Mouse (Mus musculus): ENCODE measurements around the gene Il18rap. TPM values are rescaled to one million over a fixed set of nuclear protein-coding genes. Genes with fewer than 3 reads are reported as not detected.
"Not testable (repeated sequence)": the region's sequence is repeated elsewhere in the genome, so short reads cannot be mapped to it uniquely, and the experiment has no call there.

Il18rap gene
- polyA plus RNA-seq, 1 experiment from 2014 or later = 0.10 TPM

GRCm38 (mm10) chr1:40547762-40548161 lies 32.6 kb downstream of the Il18rap start:
- no peaks in the 10 kb centered on the region for H3K36me3 ChIP-seq
- H3K4me2 ChIP-seq = peak overlapping the region; percentile 30
- H3K27me3 ChIP-seq = no peaks in the 10 kb centered on the region
- peak overlapping the region; percentile 14 for H3K27ac ChIP-seq (replicated peaks)
- 32% methylated on average over 10 of the region's 10 CpGs for WGBS
- no peaks in the 10 kb centered on the region for H3K9me3 ChIP-seq
- H3K9ac ChIP-seq = no peak overlapping the region
- H3K4me1 ChIP-seq (replicated peaks) = peaks cover 21% of the 10 kb centered on the region
- no peak overlapping the region for H3K4me3 ChIP-seq
- peak; percentile 62; the same call in 1 of the 2 replicates for ATAC-seq (ENCODE audit: low read depth)

GRCm38 (mm10) chr1:40569374-40569773 lies 54.2 kb downstream of the Il18rap start:
- H3K27me3 ChIP-seq = no peaks in the 10 kb centered on the region
- H3K4me2 ChIP-seq = no peak overlapping the region
- 85% methylated on average over 4 of the region's 4 CpGs for WGBS
- no peak overlapping the region for H3K9ac ChIP-seq
- H3K36me3 ChIP-seq = no peaks in the 10 kb centered on the region
- ATAC-seq (ENCODE audit: low read depth) = no peak
- no peaks in the 10 kb centered on the region for H3K9me3 ChIP-seq
- no peak overlapping the region for H3K4me3 ChIP-seq
- no peaks in the 10 kb centered on the region for H3K4me1 ChIP-seq (replicated peaks)
- no peak overlapping the region for H3K27ac ChIP-seq (replicated peaks)

- H3K4me3 ChIP-seq = no peak within 1 kb of the TSS
These were observed 64.6 kb downstream of the Il18rap start, which contains the start of gene Slc9a4 for GRCm38 (mm10) chr1:40579784-40580183. TSS of gene Slc9a4 (plus strand) at chr1:40580081.

GRCm38 (mm10) chr1:40580269-40580668 lies 65.1 kb downstream of the Il18rap start:
- Histone ChIP-seq H3K4me1 (replicated peaks) (no peaks in the 10 kb centered on the region), H3K4me2 (peak overlapping the region; percentile 6; the same call in 1 of the 2 replicates), H3K36me3 (no peaks in the 10 kb centered on the region), H3K27ac (replicated peaks) (no peak overlapping the region), H3K9me3 (no peaks in the 10 kb centered on the region), H3K9ac (no peak overlapping the region), H3K4me3 (no peak overlapping the region), H3K27me3 (peaks cover 6% of the 10 kb centered on the region)
- no peak for ATAC-seq (ENCODE audit: low read depth)
- 67% methylated on average over 14 of the region's 14 CpGs for WGBS

More at GRCm38 (mm10) chr1:40579784-40580183, 64.6 kb downstream of the Il18rap start, which contains the start of gene Slc9a4:
- Histone ChIP-seq H3K4me2 (peak within 1 kb of the TSS; percentile 6; the same call in 1 of the 2 replicates), H3K27ac (replicated peaks) (no peak within 1 kb of the TSS), H3K36me3 (no peaks in the 10 kb centered on the region), H3K27me3 (peaks cover 6% of the 10 kb centered on the region), H3K9me3 (no peaks in the 10 kb centered on the region), H3K4me1 (replicated peaks) (no peaks in the 10 kb centered on the region), H3K9ac (no peak within 1 kb of the TSS)
- 14% methylated on average over 7 of the region's 7 CpGs for WGBS
- ATAC-seq (ENCODE audit: low read depth) = no peak

GRCm38 (mm10) chr1:40586776-40587175 lies 71.6 kb downstream of the Il18rap start:
- no peak overlapping the region for H3K9ac ChIP-seq
- no peak overlapping the region for H3K4me3 ChIP-seq
- no peaks in the 10 kb centered on the region for H3K36me3 ChIP-seq
- H3K4me1 ChIP-seq (replicated peaks) = no peaks in the 10 kb centered on the region
- no peaks in the 10 kb centered on the region for H3K27me3 ChIP-seq
- H3K9me3 ChIP-seq = no peaks in the 10 kb centered on the region
- H3K27ac ChIP-seq (replicated peaks) = no peak overlapping the region
- no peak overlapping the region for H3K4me2 ChIP-seq
- WGBS = 87% methylated on average over 5 of the region's 5 CpGs
- ATAC-seq (ENCODE audit: low read depth) = no peak

GRCm38 (mm10) chr1:40590931-40591330 lies 75.8 kb downstream of the Il18rap start:
- Histone ChIP-seq H3K9me3 (no peaks in the 10 kb centered on the region), H3K4me1 (replicated peaks) (no peaks in the 10 kb centered on the region), H3K4me3 (no peak overlapping the region), H3K27me3 (no peaks in the 10 kb centered on the region), H3K9ac (no peak overlapping the region), H3K36me3 (no peaks in the 10 kb centered on the region), H3K4me2 (no peak overlapping the region), H3K27ac (replicated peaks) (no peak overlapping the region)
- no peak for ATAC-seq (ENCODE audit: low read depth)
- 90% methylated on average over 4 of the region's 4 CpGs for WGBS

- ATAC-seq (ENCODE audit: low read depth) = no peak
- no peaks in the 10 kb centered on the region for H3K27me3 ChIP-seq
- no peaks in the 10 kb centered on the region for H3K4me1 ChIP-seq (replicated peaks)
- no peaks in the 10 kb centered on the region for H3K9me3 ChIP-seq
- 69% methylated on average over 5 of the region's 5 CpGs for WGBS
- no peak overlapping the region for H3K27ac ChIP-seq (replicated peaks)
- H3K4me2 ChIP-seq = no peak overlapping the region
- H3K36me3 ChIP-seq = no peaks in the 10 kb centered on the region
- H3K4me3 ChIP-seq = no peak overlapping the region
- no peak overlapping the region for H3K9ac ChIP-seq
These were observed 82.7 kb downstream of the Il18rap start for GRCm38 (mm10) chr1:40597822-40598221.

GRCm38 (mm10) chr1:40599661-40600060 lies 84.5 kb downstream of the Il18rap start:
- WGBS = 88% methylated on average over 9 of the region's 9 CpGs
- H3K9ac ChIP-seq; H3K4me2 ChIP-seq; H3K36me3 ChIP-seq; ATAC-seq (ENCODE audit: low read depth); H3K27ac ChIP-seq (replicated peaks); H3K4me1 ChIP-seq (replicated peaks); H3K4me3 ChIP-seq; H3K27me3 ChIP-seq; H3K9me3 ChIP-seq: not testable (repeated sequence)

- Histone ChIP-seq H3K36me3 (no peaks in the 10 kb centered on the region), H3K4me2 (no peak overlapping the region), H3K9me3 (no peaks in the 10 kb centered on the region), H3K4me1 (replicated peaks) (no peaks in the 10 kb centered on the region), H3K27me3 (no peaks in the 10 kb centered on the region), H3K4me3 (no peak overlapping the region), H3K27ac (replicated peaks) (no peak overlapping the region), H3K9ac (no peak overlapping the region)
- no peak for ATAC-seq (ENCODE audit: low read depth)
- 88% methylated on average over 25 of the region's 25 CpGs for WGBS
These were observed 85.5 kb downstream of the Il18rap start for GRCm38 (mm10) chr1:40600394-40601327.

Other genes starting within 250 kb of the Il18rap start
- gene Il1rl2, start 190.8 kb upstream of the Il18rap start, polyA plus RNA-seq (2015; fragmentation: Nextera tagmentation; extraction: Ambion mirVana) = 1.7 and 1.8 TPM in 2 replicates
- 0.34 TPM in 1 of 2 replicates, not detected in the other for gene Il1rl1, start 85.8 kb upstream of the Il18rap start, polyA plus RNA-seq (2015; fragmentation: Nextera tagmentation; extraction: Ambion mirVana)
- gene Il18r1, start 49.8 kb upstream of the Il18rap start, polyA plus RNA-seq (2015; fragmentation: Nextera tagmentation; extraction: Ambion mirVana) = not detected in 2 replicates
- 0.04 TPM in 1 of 2 replicates, not detected in the other for gene Slc9a4, start 64.7 kb downstream of the Il18rap start, polyA plus RNA-seq (2015; fragmentation: Nextera tagmentation; extraction: Ambion mirVana)
- 0.04 and 0.07 TPM in 2 replicates for gene Slc9a2, start 165.2 kb downstream of the Il18rap start, polyA plus RNA-seq (2015; fragmentation: Nextera tagmentation; extraction: Ambion mirVana)